Mouse (Mus musculus): ENCODE measurements around the gene Selenom.

- TF ChIP-seq TBP (conservative IDR thresholded peaks at IDR 0.05; ENCODE audit: low read depth, low read length) (no peak), POLR2A (IDR thresholded peaks at IDR 0.05; ENCODE audit: low read depth, low read length) (no peak), EP300 (IDR thresholded peaks at IDR 0.05; ENCODE audit: low read length) (no peak), CTCF (conservative IDR thresholded peaks at IDR 0.05 in 1 of 2, IDR thresholded peaks at IDR 0.05 in 1 of 2; ENCODE audit: low read depth in 2 of 2, low read length in 2 of 2) (no peak), MAX (IDR thresholded peaks at IDR 0.05; ENCODE audit: low read length) (no peak), NRF1 (IDR thresholded peaks at IDR 0.05; ENCODE audit: low read depth, low read length) (no peak), CHD1 (IDR thresholded peaks at IDR 0.05; ENCODE audit: low read depth, low read length) (no peak)
Observed at GRCm38 (mm10) chr11:3564451-3564850, 50.0 kb downstream of the Selenom start.

Measured in CH12.LX (cell line).